Mouse (Mus musculus) cerebellum, adult 9-11 months (tissue): ENCODE measurements at regions not wholly inside any gene's neighbourhood (a gene's known extent, or its start where the extent isn't known, plus 50 kb on each side); places are given as distances from the start of the nearest gene placed in this dataset.
A peak's percentile ranks its signal among the peaks of the same experiment; 100 is the strongest.

Experiments
- DNase-seq: peaks from one replicate; pipeline ENCODE4 v3.0.0; 2022

GRCm38 (mm10) chr8:6577868-6578634 is 1472.9 kb upstream of the Slc10a2 start:
- no peak for DNase-seq

GRCm38 (mm10) chr8:6575241-6575640 is 1470.1 kb upstream of the Slc10a2 start:
- no peak for DNase-seq

- DNase-seq, result no peak
Observed at GRCm38 (mm10) chr8:6573492-6573891, 1468.3 kb upstream of the Slc10a2 start.

DNA sequence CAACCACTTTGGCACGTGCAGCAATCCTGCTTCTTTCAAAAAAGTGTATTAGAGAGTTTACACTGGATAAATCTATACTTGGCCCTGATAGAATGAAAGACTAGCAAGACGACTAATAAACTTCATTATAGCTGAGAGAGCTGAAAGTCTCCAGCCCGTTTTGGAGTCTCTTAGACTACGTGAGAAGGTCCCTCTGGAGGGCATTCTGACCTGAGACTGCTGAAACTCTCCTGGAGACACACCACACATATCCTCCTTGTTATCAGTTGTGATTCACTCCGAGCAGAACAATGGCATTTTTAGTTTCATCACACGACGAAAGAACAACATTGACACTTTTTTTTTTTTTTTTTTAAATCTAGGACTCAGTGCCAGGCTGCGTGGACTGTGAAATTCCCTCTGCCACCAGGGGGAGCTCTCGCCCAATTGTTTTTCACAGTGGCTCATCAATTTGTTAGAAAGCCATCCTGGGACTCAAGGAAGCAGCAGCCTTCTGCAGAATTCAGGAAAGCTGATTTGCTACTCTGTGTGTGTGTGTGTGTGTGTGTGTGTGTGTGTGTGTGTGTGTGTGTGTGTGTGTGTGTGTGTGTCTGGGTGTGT is 1467.0 kb upstream of the Slc10a2 start:
- DNase-seq, result peak; percentile 6

- no peak for DNase-seq
Observed at GRCm38 (mm10) chr8:6550965-6551364, 1445.8 kb upstream of the Slc10a2 start.

- DNase-seq, result no peak
Observed at GRCm38 (mm10) chr8:6527171-6527570, 1422.0 kb upstream of the Slc10a2 start.

DNA sequence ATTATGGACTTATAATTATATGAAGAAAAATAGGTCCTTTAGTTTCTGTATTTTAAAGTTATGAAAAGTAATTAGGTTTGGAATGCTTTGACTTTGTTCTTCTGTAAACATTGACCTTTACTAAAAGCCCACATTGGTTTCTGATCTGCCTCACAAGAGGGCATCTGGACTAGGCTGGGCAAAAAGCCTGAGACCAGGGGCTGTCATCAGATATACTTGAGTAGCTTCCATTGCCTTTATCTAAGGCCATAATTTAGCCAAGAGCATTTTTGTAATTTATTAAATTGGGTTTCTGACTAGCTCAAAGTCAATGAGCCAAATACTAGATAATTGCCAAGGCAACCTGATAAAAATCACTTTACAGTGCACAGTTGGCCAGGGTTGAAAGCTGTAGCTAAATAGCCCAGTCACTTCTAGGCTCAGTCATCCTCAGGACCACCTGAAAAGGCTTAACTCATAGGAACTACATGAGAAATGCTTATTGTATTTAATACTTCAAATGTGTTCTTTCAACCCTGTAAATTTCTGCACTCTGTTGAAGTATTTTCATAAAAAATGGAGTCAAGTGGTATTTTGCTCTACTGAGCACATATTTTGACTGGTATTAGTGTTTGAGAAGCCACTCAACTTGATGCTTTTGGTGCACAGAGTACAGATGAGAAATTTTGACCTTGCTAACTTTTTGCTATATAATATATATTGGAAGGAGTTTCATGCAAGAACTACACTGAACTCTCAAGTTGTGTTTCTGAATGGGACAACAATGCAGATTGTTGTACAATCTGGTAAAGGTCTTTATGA is 1410.9 kb upstream of the Slc10a2 start:
- DNase-seq, result no peak

DNA sequence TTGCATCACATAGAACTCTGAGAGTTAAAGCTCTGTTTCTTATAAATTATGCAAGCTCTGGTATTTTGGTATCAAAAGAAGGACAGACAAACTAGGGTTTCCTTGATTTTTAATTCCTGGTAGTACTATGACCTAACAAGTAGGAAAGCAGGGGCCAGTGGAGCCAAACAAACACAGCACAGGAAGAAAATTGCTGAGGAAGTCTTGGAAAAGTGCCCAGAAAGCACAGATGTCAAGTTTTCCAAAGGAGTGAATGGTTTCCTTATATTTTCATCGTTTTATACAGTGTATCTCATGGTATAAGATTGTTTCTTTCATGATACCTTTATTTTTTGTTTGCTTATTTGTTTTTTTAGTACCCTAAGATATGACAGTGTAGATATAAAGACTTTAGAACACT is 1387.3 kb upstream of the Slc10a2 start:
- DNase-seq, result no peak

- no peak for DNase-seq
Observed at GRCm38 (mm10) chr8:6481966-6482365, 1376.8 kb upstream of the Slc10a2 start.

- no peak for DNase-seq
Observed at GRCm38 (mm10) chr8:6471089-6471488, 1365.9 kb upstream of the Slc10a2 start.

- DNase-seq, result no peak
Observed at GRCm38 (mm10) chr8:6456553-6457180, 1351.5 kb upstream of the Slc10a2 start.

GRCm38 (mm10) chr8:6448301-6448700 is 1343.2 kb upstream of the Slc10a2 start:
- no peak for DNase-seq

- no peak for DNase-seq
Observed at GRCm38 (mm10) chr8:6439069-6439468, 1333.9 kb upstream of the Slc10a2 start.
